Mouse (Mus musculus): Measurements from ENCODE around the gene Trabd. TPM values are rescaled to one million over a fixed set of nuclear protein-coding genes. Genes with fewer than 3 reads are reported as not detected.

Gene Trabd
- polyA plus RNA-seq, 1 experiment = 20.5 TPM

GRCm38 (mm10) chr15:89122649-89123366, 47.9 kb downstream of the Trabd start, which contains the start of gene Tubgcp6:
TSS of gene Tubgcp6 (minus strand) at chr15:89123112.
- peak; percentile 78 for TF ChIP-seq POLR2A (IDR thresholded peaks at IDR 0.05; ENCODE audit: low read depth, low read length)
- no peak for TF ChIP-seq CTCF (IDR thresholded peaks at IDR 0.05; ENCODE audit: borderline replicate concordance, insufficient read depth, low read length)
- Histone ChIP-seq H3K4me1 (ENCODE audit: control insufficient read depth, insufficient read depth, low read length) (peaks cover 8% of the 10 kb centered on the region), H3K4me3 (ENCODE audit: insufficient read depth, low read length) (peak within 1 kb of the TSS; percentile 87), H3K27ac (ENCODE audit: insufficient read depth, low read length) (no peak within 1 kb of the TSS)

- peak overlapping the region; percentile 87; the same call in 1 of the 2 replicates for H3K4me3 ChIP-seq (ENCODE audit: insufficient read depth, low read length)
- TF ChIP-seq CTCF (IDR thresholded peaks at IDR 0.05; ENCODE audit: borderline replicate concordance, insufficient read depth, low read length) = 0 out of 2 replicates have a peak, but pooled peaks have one; percentile 3
- no peak for TF ChIP-seq POLR2A (IDR thresholded peaks at IDR 0.05; ENCODE audit: low read depth, low read length)
- H3K27ac ChIP-seq (ENCODE audit: insufficient read depth, low read length) = no peak overlapping the region
- peaks cover 8% of the 10 kb centered on the region for H3K4me1 ChIP-seq (ENCODE audit: control insufficient read depth, insufficient read depth, low read length)
These were observed 48.7 kb downstream of the Trabd start for GRCm38 (mm10) chr15:89123595-89123994.

GRCm38 (mm10) chr15:89124312-89124711, 49.4 kb downstream of the Trabd start:
- Histone ChIP-seq H3K4me3 (ENCODE audit: insufficient read depth, low read length) (no peak overlapping the region), H3K27ac (ENCODE audit: insufficient read depth, low read length) (no peak overlapping the region), H3K4me1 (ENCODE audit: control insufficient read depth, insufficient read depth, low read length) (peaks cover 8% of the 10 kb centered on the region)
- TF ChIP-seq POLR2A (IDR thresholded peaks at IDR 0.05; ENCODE audit: low read depth, low read length) (no peak), CTCF (IDR thresholded peaks at IDR 0.05; ENCODE audit: borderline replicate concordance, insufficient read depth, low read length) (no peak)

GRCm38 (mm10) chr15:89125351-89125750, 50.4 kb downstream of the Trabd start:
- TF ChIP-seq POLR2A (IDR thresholded peaks at IDR 0.05; ENCODE audit: low read depth, low read length) (no peak), CTCF (IDR thresholded peaks at IDR 0.05; ENCODE audit: borderline replicate concordance, insufficient read depth, low read length) (no peak)
- H3K27ac ChIP-seq (ENCODE audit: insufficient read depth, low read length) = no peak overlapping the region
- H3K4me3 ChIP-seq (ENCODE audit: insufficient read depth, low read length) = no peak overlapping the region
- peaks cover 8% of the 10 kb centered on the region for H3K4me1 ChIP-seq (ENCODE audit: control insufficient read depth, insufficient read depth, low read length)

- no peak overlapping the region for H3K27ac ChIP-seq (ENCODE audit: insufficient read depth, low read length)
- no peak for TF ChIP-seq CTCF (IDR thresholded peaks at IDR 0.05; ENCODE audit: borderline replicate concordance, insufficient read depth, low read length)
- no peak for TF ChIP-seq POLR2A (IDR thresholded peaks at IDR 0.05; ENCODE audit: low read depth, low read length)
- H3K4me3 ChIP-seq (ENCODE audit: insufficient read depth, low read length) = no peak overlapping the region
- peaks cover 7% of the 10 kb centered on the region for H3K4me1 ChIP-seq (ENCODE audit: control insufficient read depth, insufficient read depth, low read length)
These were observed 51.7 kb downstream of the Trabd start for GRCm38 (mm10) chr15:89126622-89127021.

- H3K4me3 ChIP-seq (ENCODE audit: insufficient read depth, low read length) = peak overlapping the region; percentile 45
- TF ChIP-seq POLR2A (IDR thresholded peaks at IDR 0.05; ENCODE audit: low read depth, low read length) (no peak), CTCF (IDR thresholded peaks at IDR 0.05; ENCODE audit: borderline replicate concordance, insufficient read depth, low read length) (no peak)
- H3K4me1 ChIP-seq (ENCODE audit: control insufficient read depth, insufficient read depth, low read length) = 0 out of 2 replicates have a peak, but pooled peaks cover 3% of the 10 kb centered on the region
- H3K27ac ChIP-seq (ENCODE audit: insufficient read depth, low read length) = no peak overlapping the region
These were observed 52.5 kb downstream of the Trabd start for GRCm38 (mm10) chr15:89127364-89127940.

GRCm38 (mm10) chr15:89128382-89129350, 53.7 kb downstream of the Trabd start, which contains the start of gene Hdac10:
TSS of gene Hdac10 (minus strand) at chr15:89128700.
- Histone ChIP-seq H3K4me3 (ENCODE audit: insufficient read depth, low read length) (peak within 1 kb of the TSS; percentile 45), H3K27ac (ENCODE audit: insufficient read depth, low read length) (peak within 1 kb of the TSS; percentile 9), H3K4me1 (ENCODE audit: control insufficient read depth, insufficient read depth, low read length) (0 out of 2 replicates have a peak, but pooled peaks cover 3% of the 10 kb centered on the region)
- TF ChIP-seq POLR2A (IDR thresholded peaks at IDR 0.05; ENCODE audit: low read depth, low read length) (peak; percentile 79), CTCF (IDR thresholded peaks at IDR 0.05; ENCODE audit: borderline replicate concordance, insufficient read depth, low read length) (peak; percentile 97)

- H3K4me3 ChIP-seq (ENCODE audit: insufficient read depth, low read length) = no peak overlapping the region
- no peak for TF ChIP-seq CTCF (IDR thresholded peaks at IDR 0.05; ENCODE audit: borderline replicate concordance, insufficient read depth, low read length)
- no peak for TF ChIP-seq POLR2A (IDR thresholded peaks at IDR 0.05; ENCODE audit: low read depth, low read length)
- H3K4me1 ChIP-seq (ENCODE audit: control insufficient read depth, insufficient read depth, low read length) = 0 out of 2 replicates have a peak, but pooled peaks cover 3% of the 10 kb centered on the region
- H3K27ac ChIP-seq (ENCODE audit: insufficient read depth, low read length) = no peak overlapping the region
These were observed 55.3 kb downstream of the Trabd start for GRCm38 (mm10) chr15:89130245-89130644.

- Histone ChIP-seq H3K27ac (ENCODE audit: insufficient read depth, low read length) (no peak overlapping the region), H3K4me1 (ENCODE audit: control insufficient read depth, insufficient read depth, low read length) (0 out of 2 replicates have a peak, but pooled peaks cover 3% of the 10 kb centered on the region), H3K4me3 (ENCODE audit: insufficient read depth, low read length) (no peak overlapping the region)
- TF ChIP-seq CTCF (IDR thresholded peaks at IDR 0.05; ENCODE audit: borderline replicate concordance, insufficient read depth, low read length) (no peak), POLR2A (IDR thresholded peaks at IDR 0.05; ENCODE audit: low read depth, low read length) (no peak)
These were observed 56.4 kb downstream of the Trabd start for GRCm38 (mm10) chr15:89131316-89131715.

Other genes starting within 250 kb of the Trabd start
- 9.6 and 11.6 TPM in 2 replicates for gene Pim3, start 212.9 kb upstream of the Trabd start, polyA plus RNA-seq (2011; ENCODE audit: insufficient read length, low read depth, missing spikeins)
- not detected in 2 replicates for gene Ttll8, start 120.7 kb upstream of the Trabd start, polyA plus RNA-seq (2011; ENCODE audit: insufficient read length, low read depth, missing spikeins)
- 0.79 TPM in 1 of 2 replicates, not detected in the other for gene Mlc1, start 96.1 kb upstream of the Trabd start, polyA plus RNA-seq (2011; ENCODE audit: insufficient read length, low read depth, missing spikeins)
- not detected in 2 replicates for gene Mov10l1, start 92.2 kb upstream of the Trabd start, polyA plus RNA-seq (2011; ENCODE audit: insufficient read length, low read depth, missing spikeins)
- gene Panx2, start 15.4 kb upstream of the Trabd start, polyA plus RNA-seq (2011; ENCODE audit: insufficient read length, low read depth, missing spikeins) = not detected in 2 replicates
- 14.5 and 17.6 TPM in 2 replicates for gene Selenoo, start 14.0 kb downstream of the Trabd start, polyA plus RNA-seq (2011; ENCODE audit: insufficient read length, low read depth, missing spikeins)
- gene Tubgcp6, start 48.0 kb downstream of the Trabd start, polyA plus RNA-seq (2011; ENCODE audit: insufficient read length, low read depth, missing spikeins) = 13.5 and 14.2 TPM in 2 replicates
- 6.4 and 7.2 TPM in 2 replicates for gene Hdac10, start 53.6 kb downstream of the Trabd start, polyA plus RNA-seq (2011; ENCODE audit: insufficient read length, low read depth, missing spikeins)
- 10.1 and 16.4 TPM in 2 replicates for gene Mapk12, start 65.6 kb downstream of the Trabd start, polyA plus RNA-seq (2011; ENCODE audit: insufficient read length, low read depth, missing spikeins)
- 7.3 and 10.8 TPM in 2 replicates for gene Mapk11, start 74.5 kb downstream of the Trabd start, polyA plus RNA-seq (2011; ENCODE audit: insufficient read length, low read depth, missing spikeins)
- gene Plxnb2, start 105.7 kb downstream of the Trabd start, polyA plus RNA-seq (2011; ENCODE audit: insufficient read length, low read depth, missing spikeins) = 194 and 237 TPM in 2 replicates
- 3.1 and 4.2 TPM in 2 replicates for gene Dennd6b, start 121.4 kb downstream of the Trabd start, polyA plus RNA-seq (2011; ENCODE audit: insufficient read length, low read depth, missing spikeins)
- gene Ppp6r2, start 136.4 kb downstream of the Trabd start, polyA plus RNA-seq (2011; ENCODE audit: insufficient read length, low read depth, missing spikeins) = 32.4 and 43.1 TPM in 2 replicates
- gene Sbf1, start 240.2 kb downstream of the Trabd start, polyA plus RNA-seq (2011; ENCODE audit: insufficient read length, low read depth, missing spikeins) = 75.9 and 95.7 TPM in 2 replicates
- gene Adm2, start 247.6 kb downstream of the Trabd start, polyA plus RNA-seq (2011; ENCODE audit: insufficient read length, low read depth, missing spikeins) = 7.7 and 8.4 TPM in 2 replicates